Mouse (Mus musculus): ENCODE measurements around the gene Tmub1.

GRCm38 (mm10) chr5:24424004-24424781 is 23.5 kb downstream of the Tmub1 start:
- TF ChIP-seq GATA1 (IDR thresholded peaks at IDR 0.05; ENCODE audit: borderline replicate concordance, low read length) (no peak), FLI1 (IDR thresholded peaks at IDR 0.05; ENCODE audit: low read length) (no peak)
